In genomic region chr4:116150156-116150861, GRCm38 (mm10) we compare ENCODE assay signal across 8 mouse cellular contexts. TPM values are rescaled to one million over a fixed set of nuclear protein-coding genes. Genes with fewer than 3 reads are reported as not detected.
DNase-seq lines count a peak whose midpoint lies in the region; ATAC-seq and TF ChIP-seq lines count a peak whose summit lies in the region.

No protein-coding gene starts in this region.

- H3K36me3 ChIP-seq in E14TG2a.4 (ENCODE audit: insufficient read depth, low read length), result peaks cover 39% of the 10 kb centered on the region
- H3K36me3 ChIP-seq in embryonic facial prominence, embryonic 14.5 days (ENCODE audit: control insufficient read depth, insufficient read depth, low read length), result peaks cover 38% of the 10 kb centered on the region
- H3K36me3 ChIP-seq in heart, embryonic 12.5 days, result peaks cover 37% of the 10 kb centered on the region
- H3K36me3 ChIP-seq in kidney, embryonic 14.5 days (ENCODE audit: control insufficient read depth, insufficient read depth, low read length), result peaks cover 37% of the 10 kb centered on the region
- H3K36me3 ChIP-seq in lung, embryonic 15.5 days, result peaks cover 34% of the 10 kb centered on the region
- peaks cover 33% of the 10 kb centered on the region for H3K36me3 ChIP-seq in neural tube, embryonic 15.5 days

- peaks cover 4% of the 10 kb centered on the region for H3K9me3 ChIP-seq in E14TG2a.4 (ENCODE audit: low read length)
- H3K9me3 ChIP-seq in embryonic facial prominence, embryonic 14.5 days (ENCODE audit: control insufficient read depth, low read length), result no peaks in the 10 kb centered on the region
- 0 out of 2 replicates have a peak, but pooled peaks cover 4% of the 10 kb centered on the region for H3K9me3 ChIP-seq in heart, embryonic 12.5 days (replicated peaks)
- no peaks in the 10 kb centered on the region for H3K9me3 ChIP-seq in kidney, embryonic 14.5 days (ENCODE audit: control insufficient read depth, low read length)
- no peaks in the 10 kb centered on the region for H3K9me3 ChIP-seq in lung, embryonic 15.5 days
- no peaks in the 10 kb centered on the region for H3K9me3 ChIP-seq in neural tube, embryonic 15.5 days (replicated peaks)

- 0% methylated on average over 14 of the region's 73 CpGs for WGBS in embryonic facial prominence, embryonic 14.5 days
- 4% methylated on average over 70 of the region's 73 CpGs for WGBS in heart, embryonic 12.5 days
- WGBS in kidney, embryonic 14.5 days, result 0% methylated on average over 57 of the region's 73 CpGs
- WGBS in lung, embryonic 15.5 days, result under 1% methylated on average over 69 of the region's 73 CpGs
- under 1% methylated on average over 64 of the region's 73 CpGs for WGBS in neural tube, embryonic 15.5 days

- peak; percentile 39 to 47 for DNase-seq in adrenal gland, postnatal 4 days (ENCODE audit: low spot score in 2 of 2)
- DNase-seq in embryonic facial prominence, embryonic 14.5 days (ENCODE audit: low spot score), result peak; percentile 83
- DNase-seq in thymus, adult 18-20 months, result peak; percentile 32 to 33

- peak; percentile 95 for ATAC-seq in embryonic facial prominence, embryonic 14.5 days (ENCODE audit: low read depth)
- peak; percentile 94 for ATAC-seq in heart, embryonic 12.5 days (ENCODE audit: insufficient number of reproducible peaks, low FRiP score)
- peak; percentile 94 for ATAC-seq in kidney, embryonic 14.5 days (ENCODE audit: low FRiP score, low TSS enrichment)
- ATAC-seq in lung, embryonic 15.5 days (ENCODE audit: borderline replicate concordance, extremely low read depth, low FRiP score, low TSS enrichment), result peak; percentile 92
- ATAC-seq in neural tube, embryonic 15.5 days (ENCODE audit: low FRiP score), result peak; percentile 94

- H3K27me3 ChIP-seq in E14TG2a.4 (ENCODE audit: insufficient read depth, low read length), result peaks cover 6% of the 10 kb centered on the region
- H3K27me3 ChIP-seq in embryonic facial prominence, embryonic 14.5 days (replicated peaks; ENCODE audit: control insufficient read depth, insufficient read depth, low read length), result no peaks in the 10 kb centered on the region
- no peaks in the 10 kb centered on the region for H3K27me3 ChIP-seq in heart, embryonic 12.5 days (replicated peaks)
- no peaks in the 10 kb centered on the region for H3K27me3 ChIP-seq in kidney, embryonic 14.5 days (ENCODE audit: control insufficient read depth, insufficient read depth, low read length)
- no peaks in the 10 kb centered on the region for H3K27me3 ChIP-seq in lung, embryonic 15.5 days
- no peaks in the 10 kb centered on the region for H3K27me3 ChIP-seq in neural tube, embryonic 15.5 days (replicated peaks)

- peak overlapping the region; percentile 89 for H3K4me3 ChIP-seq in E14TG2a.4 (replicated peaks; ENCODE audit: low read length)
- peak overlapping the region; percentile 79 for H3K4me3 ChIP-seq in embryonic facial prominence, embryonic 14.5 days (ENCODE audit: low read depth, low read length)
- peak overlapping the region; percentile 88 for H3K4me3 ChIP-seq in heart, embryonic 12.5 days
- peak overlapping the region; percentile 82 for H3K4me3 ChIP-seq in kidney, embryonic 14.5 days (ENCODE audit: low read length)
- peak overlapping the region; percentile 76 for H3K4me3 ChIP-seq in lung, embryonic 15.5 days
- H3K4me3 ChIP-seq in neural tube, embryonic 15.5 days (replicated peaks), result peak overlapping the region; percentile 68

- H3K27ac ChIP-seq in embryonic facial prominence, embryonic 14.5 days (replicated peaks; ENCODE audit: low read depth, low read length), result peak overlapping the region; percentile 92
- H3K27ac ChIP-seq in heart, embryonic 12.5 days (ENCODE audit: poor library complexity, severe bottlenecking), result peak overlapping the region; percentile 91
- peak overlapping the region; percentile 80; the same call in 1 of the 2 replicates for H3K27ac ChIP-seq in kidney, embryonic 14.5 days (ENCODE audit: low read depth, low read length)
- peak overlapping the region; percentile 90 for H3K27ac ChIP-seq in lung, embryonic 15.5 days
- H3K27ac ChIP-seq in neural tube, embryonic 15.5 days (replicated peaks), result peak overlapping the region; percentile 86

- peaks cover 44% of the 10 kb centered on the region for H3K4me1 ChIP-seq in E14TG2a.4 (replicated peaks; ENCODE audit: low read depth, low read length)
- peaks cover 8% of the 10 kb centered on the region for H3K4me1 ChIP-seq in embryonic facial prominence, embryonic 14.5 days (ENCODE audit: control insufficient read depth, insufficient read depth, low read length)
- peaks cover 11% of the 10 kb centered on the region for H3K4me1 ChIP-seq in heart, embryonic 12.5 days (replicated peaks)
- 0 out of 2 replicates have a peak, but pooled peaks cover 5% of the 10 kb centered on the region for H3K4me1 ChIP-seq in kidney, embryonic 14.5 days (ENCODE audit: control insufficient read depth, insufficient read depth, low read length)
- H3K4me1 ChIP-seq in lung, embryonic 15.5 days, result peaks cover 13% of the 10 kb centered on the region
- peaks cover 21% of the 10 kb centered on the region for H3K4me1 ChIP-seq in neural tube, embryonic 15.5 days

- H3K9ac ChIP-seq in embryonic facial prominence, embryonic 14.5 days (ENCODE audit: low read depth, low read length), result peak overlapping the region; percentile 95
- H3K9ac ChIP-seq in heart, embryonic 12.5 days, result peak overlapping the region; percentile 95
- H3K9ac ChIP-seq in kidney, embryonic 14.5 days (ENCODE audit: low read depth, low read length), result peak overlapping the region; percentile 92
- H3K9ac ChIP-seq in lung, embryonic 15.5 days, result peak overlapping the region; percentile 94
- H3K9ac ChIP-seq in neural tube, embryonic 15.5 days (replicated peaks), result peak overlapping the region; percentile 87

- H3K4me2 ChIP-seq in embryonic facial prominence, embryonic 14.5 days (ENCODE audit: low read depth, low read length), result peak overlapping the region; percentile 83
- peak overlapping the region; percentile 83 for H3K4me2 ChIP-seq in heart, embryonic 12.5 days
- H3K4me2 ChIP-seq in kidney, embryonic 14.5 days (replicated peaks; ENCODE audit: low read depth, low read length), result peak overlapping the region; percentile 76
- H3K4me2 ChIP-seq in lung, embryonic 15.5 days, result peak overlapping the region; percentile 67
- H3K4me2 ChIP-seq in neural tube, embryonic 15.5 days, result peak overlapping the region; percentile 64

- TF ChIP-seq CTCF in E14TG2a.4 (conservative IDR thresholded peaks at IDR 0.05; ENCODE audit: low read length), result no peak

RNA-seq across cellular contexts. Expression of gene Lurap1, which starts 0.8 kb away (rescaled TPM):
- 1 to 10 TPM; 6.8 to 7.5 TPM for total RNA-seq in adrenal gland, postnatal 4 days (2021)
- 2.3 and 2.4 TPM in 2 replicates for polyA plus RNA-seq in embryonic facial prominence, embryonic 14.5 days (2014; fragmentation: Nextera tagmentation; extraction: Ambion mirVana)
- polyA plus RNA-seq in heart, embryonic 12.5 days (2016; fragmentation: Nextera tagmentation; extraction: Ambion mirVana), result 2.3 and 2.6 TPM in 2 replicates
- polyA plus RNA-seq in kidney, embryonic 14.5 days (2014; fragmentation: Nextera tagmentation; extraction: Ambion mirVana), result 2.2 and 3.2 TPM in 2 replicates
- 2.8 and 3.3 TPM in 2 replicates for polyA plus RNA-seq in lung, embryonic 15.5 days (2015; fragmentation: Nextera tagmentation; extraction: Ambion mirVana)
- 2.6 and 2.7 TPM in 2 replicates for polyA plus RNA-seq in neural tube, embryonic 15.5 days (2015; fragmentation: Nextera tagmentation; extraction: Ambion mirVana)

RNA-seq across cellular contexts. Expression of gene Tspan1, which starts 17.1 kb away (rescaled TPM):
- 1 to 10 TPM in 1 of 2 experiments, under 1 TPM in 1; 0.17 to 1.6 TPM for total RNA-seq in adrenal gland, postnatal 4 days (2021)
- 1.7 and 4.0 TPM in 2 replicates for polyA plus RNA-seq in embryonic facial prominence, embryonic 14.5 days (2014; fragmentation: Nextera tagmentation; extraction: Ambion mirVana)
- not detected in 2 replicates for polyA plus RNA-seq in heart, embryonic 12.5 days (2016; fragmentation: Nextera tagmentation; extraction: Ambion mirVana)
- polyA plus RNA-seq in kidney, embryonic 14.5 days (2014; fragmentation: Nextera tagmentation; extraction: Ambion mirVana), result 0.50 and 0.89 TPM in 2 replicates
- polyA plus RNA-seq in lung, embryonic 15.5 days (2015; fragmentation: Nextera tagmentation; extraction: Ambion mirVana), result 10.6 and 13.3 TPM in 2 replicates
- polyA plus RNA-seq in neural tube, embryonic 15.5 days (2015; fragmentation: Nextera tagmentation; extraction: Ambion mirVana), result 0.27 and 5.8 TPM in 2 replicates

RNA-seq across cellular contexts. Expression of gene 1700042G07Rik, which starts 22.9 kb away (rescaled TPM):
- not detected for total RNA-seq in adrenal gland, postnatal 4 days (2021)
- polyA plus RNA-seq in embryonic facial prominence, embryonic 14.5 days (2014; fragmentation: Nextera tagmentation; extraction: Ambion mirVana), result not detected in 2 replicates
- not detected in 2 replicates for polyA plus RNA-seq in heart, embryonic 12.5 days (2016; fragmentation: Nextera tagmentation; extraction: Ambion mirVana)
- not detected in 2 replicates for polyA plus RNA-seq in kidney, embryonic 14.5 days (2014; fragmentation: Nextera tagmentation; extraction: Ambion mirVana)
- not detected in 2 replicates for polyA plus RNA-seq in lung, embryonic 15.5 days (2015; fragmentation: Nextera tagmentation; extraction: Ambion mirVana)
- polyA plus RNA-seq in neural tube, embryonic 15.5 days (2015; fragmentation: Nextera tagmentation; extraction: Ambion mirVana), result not detected in 2 replicates

RNA-seq across cellular contexts. Expression of gene Gm49337, which starts 22.9 kb away (rescaled TPM):
- total RNA-seq in adrenal gland, postnatal 4 days (2021), result not detected
- polyA plus RNA-seq in embryonic facial prominence, embryonic 14.5 days (2014; fragmentation: Nextera tagmentation; extraction: Ambion mirVana), result not detected in 2 replicates
- not detected in 2 replicates for polyA plus RNA-seq in heart, embryonic 12.5 days (2016; fragmentation: Nextera tagmentation; extraction: Ambion mirVana)
- polyA plus RNA-seq in kidney, embryonic 14.5 days (2014; fragmentation: Nextera tagmentation; extraction: Ambion mirVana), result not detected in 2 replicates
- polyA plus RNA-seq in lung, embryonic 15.5 days (2015; fragmentation: Nextera tagmentation; extraction: Ambion mirVana), result not detected in 2 replicates
- polyA plus RNA-seq in neural tube, embryonic 15.5 days (2015; fragmentation: Nextera tagmentation; extraction: Ambion mirVana), result not detected in 2 replicates

RNA-seq across cellular contexts. Expression of gene Pomgnt1, which starts 26.7 kb away (rescaled TPM):
- 10 to 100 TPM; 65.6 to 66.7 TPM for total RNA-seq in adrenal gland, postnatal 4 days (2021)
- polyA plus RNA-seq in embryonic facial prominence, embryonic 14.5 days (2014; fragmentation: Nextera tagmentation; extraction: Ambion mirVana), result 60.4 and 62.7 TPM in 2 replicates
- 71.5 and 74.8 TPM in 2 replicates for polyA plus RNA-seq in heart, embryonic 12.5 days (2016; fragmentation: Nextera tagmentation; extraction: Ambion mirVana)
- 50.9 and 68.2 TPM in 2 replicates for polyA plus RNA-seq in kidney, embryonic 14.5 days (2014; fragmentation: Nextera tagmentation; extraction: Ambion mirVana)
- 59.2 and 66.1 TPM in 2 replicates for polyA plus RNA-seq in lung, embryonic 15.5 days (2015; fragmentation: Nextera tagmentation; extraction: Ambion mirVana)
- polyA plus RNA-seq in neural tube, embryonic 15.5 days (2015; fragmentation: Nextera tagmentation; extraction: Ambion mirVana), result 66.9 and 67.2 TPM in 2 replicates

Comparison
In these comparisons a context has a peak if more than half of its experiments do, and no peak if none do; other contexts are left out.
1. Peak in every context shown above with its lines: DNase-seq, ATAC-seq, H3K4me3 ChIP-seq and H3K27ac ChIP-seq.
2. DNase-seq: peak in every context shown above with its lines; median percentile 83 in embryonic facial prominence, embryonic 14.5 days; 43 in adrenal gland, postnatal 4 days; 32 in thymus, adult 18-20 months.